Mouse (Mus musculus): ENCODE data around the gene Gm2431.

Gm2431 gene

DNA sequence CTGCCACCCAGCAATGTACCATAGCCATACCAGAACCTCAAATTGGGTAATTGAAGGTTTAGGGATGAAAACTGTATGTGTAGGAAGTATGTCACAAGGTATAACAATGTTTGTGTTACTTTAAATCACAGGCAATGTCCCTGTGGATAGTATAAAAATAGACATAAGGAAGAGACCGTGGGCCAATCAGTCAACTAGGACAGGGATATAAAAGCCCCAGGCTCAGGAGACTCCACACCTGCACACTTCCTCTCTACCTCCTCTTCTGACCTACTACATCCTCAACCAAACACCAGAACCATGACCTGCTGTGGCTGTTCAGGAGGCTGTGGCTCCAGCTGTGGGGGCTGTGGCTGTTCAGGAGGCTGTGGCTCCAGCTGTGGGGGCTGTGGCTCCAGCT is 46.6 kb downstream of the Gm2431 start, which contains the start of gene Gm7579:
Gene Gm7579 (plus strand): TSS at position 301 of the 400 bp plus-strand sequence.
- no peak for DNase-seq (ENCODE audit: low spot score)

All from ovary, postnatal 36 days (tissue).